Mouse (Mus musculus) liver, adult 2 months (tissue): Measurements from ENCODE around the gene Krt222.

Experiments used
- CTCF ChIP-seq: fragments of 200-500 bp; IDR thresholded peaks from 2 replicates; pipeline ENCODE4 v1.5.1; 2011; ENCODE audit warnings: low read depth, low read length, control low read depth
- POLR2A ChIP-seq: fragments of 200-500 bp; IDR thresholded peaks from 2 replicates; pipeline ENCODE4 v1.6.1; 2011; ENCODE audit warnings: low read length, control low read depth; ENCODE audit not compliant: insufficient read depth; ENCODE audit errors: extremely low read depth

DNA sequence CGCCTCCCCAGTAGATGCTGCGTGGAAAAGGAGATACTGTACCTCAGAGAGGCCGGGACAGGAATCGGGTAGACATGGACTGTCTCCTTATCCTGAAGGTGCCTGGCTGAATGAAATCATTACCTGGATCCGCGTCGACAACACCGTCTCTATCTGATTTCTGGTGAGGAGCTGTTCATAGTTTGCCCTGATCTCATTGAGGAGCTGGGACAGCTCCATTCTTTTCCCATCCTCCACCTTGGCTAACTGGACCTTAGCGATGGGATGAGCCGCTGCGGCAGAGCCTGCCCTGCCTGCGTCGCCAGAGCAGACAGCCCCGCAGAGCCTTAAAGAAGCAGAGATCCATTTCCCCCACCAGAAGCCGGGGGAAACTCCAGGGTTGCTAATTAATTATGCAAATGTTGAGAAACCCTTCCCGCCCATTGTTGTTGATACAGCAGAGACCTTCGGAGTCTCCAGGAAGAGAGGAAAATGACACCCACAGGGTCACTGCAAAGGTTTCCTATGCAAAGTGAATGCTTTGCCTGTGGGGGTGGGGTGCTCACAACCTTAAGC, at the start of gene Krt222:
- TF ChIP-seq CTCF (no peak), POLR2A (no peak)
